Mouse (Mus musculus) left cerebral cortex, postnatal 4 days (tissue): ENCODE results near the gene Zhx3. TPM values are rescaled to one million over a fixed set of nuclear protein-coding genes. Genes with fewer than 3 reads are reported as not detected.

Source experiments
- DNase-seq: peaks from one replicate; pipeline ENCODE4 v3.0.0-alpha.2; 2022
- intact Hi-C: fragments of 180-260 bp; cut with DNase I; formaldehyde crosslinking; loops from one replicate; pipeline ENCODE4 v1.15.1; 2025
- total RNA-seq, 2 experiments: library from RNA; stranded (reverse); gene quantifications; 2 replicates each; pipeline ENCODE4 v1.2.3; 2021

The Zhx3 gene
- total RNA-seq, 2 experiments from 2014 or later: 68.2 to 68.4 TPM

- intact Hi-C loops: loop anchor here (10.0 kb wide), 1 partner anchor 108 kb away; the partner anchor contains the start of gene Zhx3
- DNase-seq: no peak
Measured at GRCm38 (mm10) chr2:160767201-160767600, 105.6 kb downstream of the Zhx3 start.

- intact Hi-C loops: loop anchor here (10.0 kb wide), 1 partner anchor 108 kb away; the partner anchor contains the start of gene Zhx3
- DNase-seq: peak; percentile 28
Measured at GRCm38 (mm10) chr2:160766371-160766771, 106.4 kb downstream of the Zhx3 start.

GRCm38 (mm10) chr2:160765096-160765495, 107.7 kb downstream of the Zhx3 start:
- intact Hi-C loops: loop anchor here (10.0 kb wide), 1 partner anchor 110 kb away; the partner anchor contains the start of gene Zhx3
- no peak for DNase-seq

- intact Hi-C loops: loop anchor here (10.0 kb wide), 1 partner anchor 110 kb away; the partner anchor contains the start of gene Zhx3
Measured at GRCm38 (mm10) chr2:160764386-160764785, 108.4 kb downstream of the Zhx3 start.

GRCm38 (mm10) chr2:160763816-160764215, 109.0 kb downstream of the Zhx3 start:
- intact Hi-C loops: loop anchor here (10.0 kb wide), 1 partner anchor 111 kb away; the partner anchor contains the start of gene Zhx3
- no peak for DNase-seq

More at GRCm38 (mm10) chr2:160764386-160764785, 108.4 kb downstream of the Zhx3 start:
- DNase-seq: no peak

- intact Hi-C loops: loop anchor here (10.0 kb wide), 1 partner anchor 114 kb away; the partner anchor contains the start of gene Zhx3
- DNase-seq: no peak
Measured at GRCm38 (mm10) chr2:160760433-160761184, 112.2 kb downstream of the Zhx3 start.

- no peak for DNase-seq
- intact Hi-C loops: no loop called here
Measured at GRCm38 (mm10) chr2:160756583-160757203, 116.1 kb downstream of the Zhx3 start.

GRCm38 (mm10) chr2:160747075-160747474, 125.7 kb downstream of the Zhx3 start:
- DNase-seq: no peak
- intact Hi-C loops: no loop called here

GRCm38 (mm10) chr2:160746637-160747036, 126.2 kb downstream of the Zhx3 start:
- intact Hi-C loops: no loop called here

GRCm38 (mm10) chr2:160745497-160745896, 127.3 kb downstream of the Zhx3 start:
- DNase-seq: no peak
- intact Hi-C loops: no loop called here

More at GRCm38 (mm10) chr2:160746637-160747036, 126.2 kb downstream of the Zhx3 start:
- no peak for DNase-seq

- DNase-seq: no peak
- intact Hi-C loops: no loop called here
Measured at GRCm38 (mm10) chr2:160744823-160745210, 128.0 kb downstream of the Zhx3 start.

GRCm38 (mm10) chr2:160744040-160744822, 128.6 kb downstream of the Zhx3 start:
- intact Hi-C loops: no loop called here
- DNase-seq: peak; percentile 78

GRCm38 (mm10) chr2:160742161-160742609, 130.6 kb downstream of the Zhx3 start:
- DNase-seq: no peak
- intact Hi-C loops: no loop called here

- intact Hi-C loops: no loop called here
- DNase-seq: no peak
Measured at GRCm38 (mm10) chr2:160741580-160741979, 131.2 kb downstream of the Zhx3 start.

GRCm38 (mm10) chr2:160740521-160741156, 132.2 kb downstream of the Zhx3 start:
- peak; percentile 45 for DNase-seq
- intact Hi-C loops: no loop called here

- intact Hi-C loops: no loop called here
Measured at GRCm38 (mm10) chr2:160739647-160740356, 133.0 kb downstream of the Zhx3 start.

GRCm38 (mm10) chr2:160738354-160738753, 134.4 kb downstream of the Zhx3 start:
- intact Hi-C loops: no loop called here

More at GRCm38 (mm10) chr2:160739647-160740356, 133.0 kb downstream of the Zhx3 start:
- no peak for DNase-seq

GRCm38 (mm10) chr2:160736466-160736865, 136.3 kb downstream of the Zhx3 start:
- DNase-seq: no peak
- intact Hi-C loops: no loop called here

More at GRCm38 (mm10) chr2:160738354-160738753, 134.4 kb downstream of the Zhx3 start:
- no peak for DNase-seq

GRCm38 (mm10) chr2:160735706-160736310, 137.0 kb downstream of the Zhx3 start:
- DNase-seq: no peak
- intact Hi-C loops: no loop called here
